Mouse (Mus musculus) right cerebral cortex, adult 2 months (tissue): ENCODE results near the gene Tcf7l1.

Experiments
- DNase-seq, 2 experiments: peaks; one replicate each; pipeline ENCODE4 v3.0.0; 2021 to 2022; ENCODE audit warnings: low spot score in 2 of 2

Gene Tcf7l1

GRCm38 (mm10) chr6:72745781-72746180 lies 43.3 kb downstream of the Tcf7l1 start:
- DNase-seq, result no peak

- no peak for DNase-seq
Measured at GRCm38 (mm10) chr6:72744144-72744800, 44.8 kb downstream of the Tcf7l1 start.

GRCm38 (mm10) chr6:72743624-72744041 lies 45.4 kb downstream of the Tcf7l1 start:
- DNase-seq, result no peak

GRCm38 (mm10) chr6:72742331-72742730 lies 46.7 kb downstream of the Tcf7l1 start:
- DNase-seq, result no peak

- no peak for DNase-seq
Measured at GRCm38 (mm10) chr6:72740596-72741421, 48.2 kb downstream of the Tcf7l1 start.

GRCm38 (mm10) chr6:72736872-72737271 lies 52.2 kb downstream of the Tcf7l1 start:
- DNase-seq, result no peak

- DNase-seq, result no peak
Measured at GRCm38 (mm10) chr6:72735206-72735605, 53.8 kb downstream of the Tcf7l1 start.

- no peak for DNase-seq
Measured at GRCm38 (mm10) chr6:72733375-72733774, 55.7 kb downstream of the Tcf7l1 start.

- no peak for DNase-seq
Measured at GRCm38 (mm10) chr6:72732109-72732508, 56.9 kb downstream of the Tcf7l1 start.

GRCm38 (mm10) chr6:72730560-72730849 lies 58.5 kb downstream of the Tcf7l1 start:
- DNase-seq, result peak; percentile 19 to 25

GRCm38 (mm10) chr6:72729831-72730559 lies 59.1 kb downstream of the Tcf7l1 start:
- DNase-seq, result no peak

- no peak for DNase-seq
Measured at GRCm38 (mm10) chr6:72727826-72728225, 61.2 kb downstream of the Tcf7l1 start.

GRCm38 (mm10) chr6:72724494-72725180 lies 64.4 kb downstream of the Tcf7l1 start:
- DNase-seq, result no peak

- DNase-seq, result no peak
Measured at GRCm38 (mm10) chr6:72723731-72724385, 65.2 kb downstream of the Tcf7l1 start.

- DNase-seq, result no peak
Measured at GRCm38 (mm10) chr6:72723143-72723542, 65.9 kb downstream of the Tcf7l1 start.

GRCm38 (mm10) chr6:72720852-72721251 lies 68.2 kb downstream of the Tcf7l1 start:
- no peak for DNase-seq

- peak; percentile 36 to 43 for DNase-seq
Measured at GRCm38 (mm10) chr6:72714726-72715125, 74.3 kb downstream of the Tcf7l1 start.

GRCm38 (mm10) chr6:72714250-72714649 lies 74.8 kb downstream of the Tcf7l1 start:
- no peak for DNase-seq

GRCm38 (mm10) chr6:72711508-72712081 lies 77.5 kb downstream of the Tcf7l1 start:
- peak; percentile 20 to 46 for DNase-seq

- DNase-seq, result peak in 1 of 2 experiments; percentile 26
Measured at GRCm38 (mm10) chr6:72710897-72711507, 78.1 kb downstream of the Tcf7l1 start.
